In genomic region chr5:33740548-33740947, GRCm38 (mm10) we compare ENCODE assay signal across 25 mouse cellular contexts. TPM values are rescaled to one million over a fixed set of nuclear protein-coding genes. Genes with fewer than 3 reads are reported as not detected.
DNase-seq lines count a peak whose midpoint lies in the region; ATAC-seq and TF ChIP-seq lines count a peak whose summit lies in the region.
"Had no signal": no experiment of that assay in that cellular context is flagged by ENCODE, and none has a peak within 500 bp of the region (broad histone marks: within the 10 kb centered on the region; RNA-seq: fewer than 3 reads in every experiment).

No protein-coding gene starts in this region.

- no peak for DNase-seq in stomach, postnatal 0 days (ENCODE audit: low spot score)
- DNase-seq in liver, embryonic 11.5 days (ENCODE audit: low spot score) = no peak
- DNase-seq in liver, embryonic 14.5 days (ENCODE audit: low read depth in 3 of 3, low spot score in 3 of 3) = peak in 1 of 3 experiments; percentile 22
- no peak for DNase-seq in liver, postnatal 0 days
- no peak for DNase-seq in urinary bladder, postnatal 14 days (ENCODE audit: low spot score)
- DNase-seq in embryo, embryonic 10 days (ENCODE audit: low spot score) = no peak
- no peak for DNase-seq in midbrain, embryonic 14.5 days
- DNase-seq: adrenal gland, adult 2 months; adrenal gland, postnatal 25 days; cerebellum, adult 11-12 months; cerebellum, adult 8-10 months; cerebellum, postnatal 10 days; cerebellum, postnatal 36 days; forebrain, postnatal 0 days; gastrocnemius, adult 2 months; gastrocnemius, postnatal 14 days; heart, adult 11 months; heart, postnatal 36 days had no signal

- no peak overlapping the region for H3K4me2 ChIP-seq in stomach, embryonic 15.5 days
- H3K4me2 ChIP-seq in stomach, postnatal 0 days (replicated peaks; ENCODE audit: low read depth) = no peak overlapping the region
- H3K4me2 ChIP-seq in liver, embryonic 11.5 days = no peak overlapping the region
- no peak overlapping the region for H3K4me2 ChIP-seq in liver, embryonic 14.5 days (ENCODE audit: low read depth)
- no peak overlapping the region for H3K4me2 ChIP-seq in liver, postnatal 0 days (ENCODE audit: low read depth, low read length)
- H3K4me2 ChIP-seq in midbrain, embryonic 14.5 days (ENCODE audit: low read length) = no peak overlapping the region
- H3K4me2 ChIP-seq: heart, embryonic 11.5 days; hindbrain, embryonic 13.5 days had no signal

- H3K27me3 ChIP-seq in stomach, embryonic 15.5 days (replicated peaks) = no peaks in the 10 kb centered on the region
- H3K27me3 ChIP-seq in stomach, postnatal 0 days (ENCODE audit: control insufficient read depth, insufficient read depth, low read length) = no peaks in the 10 kb centered on the region
- no peaks in the 10 kb centered on the region for H3K27me3 ChIP-seq in liver, embryonic 11.5 days (replicated peaks; ENCODE audit: control insufficient read depth, insufficient read depth, low read length)
- no peaks in the 10 kb centered on the region for H3K27me3 ChIP-seq in liver, embryonic 14.5 days (ENCODE audit: control insufficient read depth, insufficient read depth, low read length)
- no peaks in the 10 kb centered on the region for H3K27me3 ChIP-seq in liver, postnatal 0 days (ENCODE audit: insufficient read depth, low read length)
- H3K27me3 ChIP-seq in midbrain, embryonic 14.5 days (ENCODE audit: control insufficient read depth, insufficient read depth, low read length) = no peaks in the 10 kb centered on the region
- H3K27me3 ChIP-seq: hindbrain, embryonic 13.5 days had no signal

- H3K36me3 ChIP-seq in stomach, embryonic 15.5 days = peaks cover 23% of the 10 kb centered on the region
- H3K36me3 ChIP-seq in stomach, postnatal 0 days (ENCODE audit: control insufficient read depth, insufficient read depth, low read length) = peaks cover 18% of the 10 kb centered on the region
- H3K36me3 ChIP-seq in liver, embryonic 11.5 days (ENCODE audit: control insufficient read depth, insufficient read depth, low read length) = peaks cover 18% of the 10 kb centered on the region
- H3K36me3 ChIP-seq in liver, embryonic 14.5 days (replicated peaks; ENCODE audit: control insufficient read depth, insufficient read depth, low read depth) = peaks cover 3% of the 10 kb centered on the region
- H3K36me3 ChIP-seq in liver, postnatal 0 days (replicated peaks; ENCODE audit: insufficient read depth, low read length) = peaks cover 22% of the 10 kb centered on the region
- H3K36me3 ChIP-seq in midbrain, embryonic 14.5 days (ENCODE audit: control insufficient read depth, insufficient read depth, low read length) = peaks cover 55% of the 10 kb centered on the region

- WGBS in stomach, embryonic 15.5 days = 82% methylated on average over 4 of the region's 4 CpGs
- WGBS in stomach, postnatal 0 days = 92% methylated on average over 4 of the region's 4 CpGs
- 80% methylated on average over 4 of the region's 4 CpGs for WGBS in liver, embryonic 11.5 days
- 62% methylated on average over 4 of the region's 4 CpGs for WGBS in liver, embryonic 14.5 days (ENCODE audit: insufficient replicate concordance)
- 56% methylated on average over 4 of the region's 4 CpGs for WGBS in liver, postnatal 0 days (ENCODE audit: insufficient replicate concordance)
- 95% methylated on average over 4 of the region's 4 CpGs for WGBS in midbrain, embryonic 14.5 days

- no peak for TF ChIP-seq EP300 in stomach, postnatal 0 days (optimal IDR thresholded peaks at IDR 0.05)
- no peak for TF ChIP-seq EP300 in liver, embryonic 14.5 days (IDR thresholded peaks at IDR 0.05; ENCODE audit: low read depth)
- no peak for TF ChIP-seq EP300 in liver, postnatal 0 days (IDR thresholded peaks at IDR 0.05; ENCODE audit: low read depth)

- TF ChIP-seq CTCF in stomach, postnatal 0 days (IDR thresholded peaks at IDR 0.05; ENCODE audit: low read depth) = no peak
- TF ChIP-seq CTCF in liver, embryonic 14.5 days (IDR thresholded peaks at IDR 0.05; ENCODE audit: low read depth) = no peak
- no peak for TF ChIP-seq CTCF in liver, postnatal 0 days (IDR thresholded peaks at IDR 0.05; ENCODE audit: low read depth)

- H3K4me1 ChIP-seq in stomach, embryonic 15.5 days = no peaks in the 10 kb centered on the region
- H3K4me1 ChIP-seq in stomach, postnatal 0 days (replicated peaks; ENCODE audit: control insufficient read depth, insufficient read depth) = no peaks in the 10 kb centered on the region
- no peaks in the 10 kb centered on the region for H3K4me1 ChIP-seq in liver, embryonic 11.5 days (replicated peaks; ENCODE audit: control insufficient read depth, insufficient read depth, low read length)
- no peaks in the 10 kb centered on the region for H3K4me1 ChIP-seq in liver, embryonic 14.5 days (replicated peaks; ENCODE audit: control insufficient read depth in 2 of 2, insufficient read depth in 2 of 2, low read length in 1 of 2)
- no peaks in the 10 kb centered on the region; the same call in 1 of the 2 replicates for H3K4me1 ChIP-seq in liver, postnatal 0 days (ENCODE audit: insufficient read depth)
- H3K4me1 ChIP-seq in midbrain, embryonic 14.5 days (ENCODE audit: control insufficient read depth, insufficient read depth, low read length) = no peaks in the 10 kb centered on the region
- H3K4me1 ChIP-seq: forebrain, embryonic 10.5 days; hindbrain, embryonic 10.5 days; hindbrain, embryonic 13.5 days had no signal

- no peak overlapping the region for H3K27ac ChIP-seq in stomach, embryonic 15.5 days
- H3K27ac ChIP-seq in stomach, postnatal 0 days (replicated peaks) = no peak overlapping the region
- H3K27ac ChIP-seq in liver, embryonic 11.5 days (ENCODE audit: low read depth, low read length) = no peak overlapping the region
- H3K27ac ChIP-seq in liver, embryonic 14.5 days = no peak overlapping the region
- no peak overlapping the region for H3K27ac ChIP-seq in liver, postnatal 0 days (ENCODE audit: low read depth)
- no peak overlapping the region for H3K27ac ChIP-seq in midbrain, embryonic 14.5 days (replicated peaks; ENCODE audit: low read depth, low read length)
- H3K27ac ChIP-seq: forebrain, embryonic 10.5 days; gastrocnemius, adult 2 months; hindbrain, embryonic 10.5 days; hindbrain, embryonic 13.5 days had no signal

- no peaks in the 10 kb centered on the region for H3K9me3 ChIP-seq in stomach, embryonic 15.5 days
- H3K9me3 ChIP-seq in stomach, postnatal 0 days (ENCODE audit: control insufficient read depth, low read length) = no peaks in the 10 kb centered on the region
- H3K9me3 ChIP-seq in liver, embryonic 11.5 days (ENCODE audit: control insufficient read depth, low read length) = no peaks in the 10 kb centered on the region
- no peaks in the 10 kb centered on the region for H3K9me3 ChIP-seq in liver, embryonic 14.5 days (ENCODE audit: control insufficient read depth, low read length)
- no peaks in the 10 kb centered on the region for H3K9me3 ChIP-seq in liver, postnatal 0 days (ENCODE audit: low read length)
- H3K9me3 ChIP-seq in midbrain, embryonic 14.5 days (ENCODE audit: control insufficient read depth, low read length) = no peaks in the 10 kb centered on the region
- H3K9me3 ChIP-seq: forebrain, embryonic 10.5 days; hindbrain, embryonic 10.5 days; hindbrain, embryonic 13.5 days had no signal

- H3K4me3 ChIP-seq in stomach, embryonic 15.5 days (replicated peaks) = no peak overlapping the region
- no peak overlapping the region for H3K4me3 ChIP-seq in stomach, postnatal 0 days (ENCODE audit: low read depth, low read length)
- H3K4me3 ChIP-seq in liver, embryonic 11.5 days (ENCODE audit: low read depth, low read length) = no peak overlapping the region
- H3K4me3 ChIP-seq in liver, embryonic 14.5 days (ENCODE audit: insufficient read depth in 1 of 2, low read depth in 2 of 2, low read length in 2 of 2) = no peak overlapping the region
- no peak overlapping the region for H3K4me3 ChIP-seq in liver, postnatal 0 days (ENCODE audit: low read depth, low read length)
- H3K4me3 ChIP-seq in midbrain, embryonic 14.5 days (replicated peaks; ENCODE audit: low read depth, low read length) = no peak overlapping the region
- H3K4me3 ChIP-seq: forebrain, embryonic 10.5 days; gastrocnemius, adult 2 months; hindbrain, embryonic 10.5 days; hindbrain, embryonic 13.5 days had no signal

- H3K9ac ChIP-seq in stomach, embryonic 15.5 days = no peak overlapping the region
- H3K9ac ChIP-seq in stomach, postnatal 0 days (ENCODE audit: low read length) = no peak overlapping the region
- no peak overlapping the region for H3K9ac ChIP-seq in liver, embryonic 11.5 days (ENCODE audit: low read depth, low read length)
- no peak overlapping the region for H3K9ac ChIP-seq in liver, embryonic 14.5 days (replicated peaks)
- no peak overlapping the region for H3K9ac ChIP-seq in liver, postnatal 0 days (replicated peaks)
- no peak overlapping the region for H3K9ac ChIP-seq in midbrain, embryonic 14.5 days (replicated peaks; ENCODE audit: low read length)
- H3K9ac ChIP-seq: forebrain, postnatal 0 days; hindbrain, embryonic 13.5 days had no signal

- peak; percentile 44; the same call in 1 of the 2 replicates for ATAC-seq in stomach, embryonic 15.5 days (ENCODE audit: insufficient read depth, low FRiP score, low read depth)
- ATAC-seq in stomach, postnatal 0 days (ENCODE audit: low FRiP score, low TSS enrichment) = no peak
- peak; percentile 43 for ATAC-seq in liver, embryonic 11.5 days (replicated peaks; ENCODE audit: low FRiP score)
- peak; percentile 74 for ATAC-seq in liver, embryonic 14.5 days (ENCODE audit: insufficient read depth)
- ATAC-seq in liver, postnatal 0 days = peak; percentile 59
- ATAC-seq in midbrain, embryonic 14.5 days (ENCODE audit: low FRiP score, low TSS enrichment) = no peak
- ATAC-seq: CD4-positive, CD25-positive, alpha-beta regulatory T cell, adult 4 months; forebrain, embryonic 14.5 days; forebrain, postnatal 0 days had no signal

RNA-seq across cellular contexts. Expression of gene Fgfr3, which starts 19.1 kb away (rescaled TPM):
- polyA plus RNA-seq in stomach, embryonic 15.5 days (2015; fragmentation: Nextera tagmentation; extraction: Ambion mirVana) = 25.3 and 29.2 TPM in 2 replicates
- polyA plus RNA-seq in stomach, postnatal 0 days (2015; fragmentation: Nextera tagmentation; extraction: Ambion mirVana) = 17.4 and 19.3 TPM in 2 replicates
- polyA plus RNA-seq in liver, embryonic 11.5 days (2014; fragmentation: Nextera tagmentation; extraction: Ambion mirVana) = 7.8 and 8.5 TPM in 2 replicates
- polyA plus RNA-seq in liver, embryonic 14.5 days (2012; rRNA removed) = 3.9 and 4.5 TPM in 2 replicates
- 1.2 and 1.8 TPM in 2 replicates for polyA plus RNA-seq in liver, embryonic 14.5 days (2014; fragmentation: Nextera tagmentation; extraction: Ambion mirVana)
- 1.3 and 1.4 TPM in 2 replicates for polyA plus RNA-seq in liver, postnatal 0 days (2015; fragmentation: Nextera tagmentation; extraction: Ambion mirVana)
- 20.9 and 21.3 TPM in 2 replicates for polyA plus RNA-seq in midbrain, embryonic 14.5 days (2014; fragmentation: Nextera tagmentation; extraction: Ambion mirVana)
- polyA plus RNA-seq: CD4-positive, CD25-positive, alpha-beta regulatory T cell, adult 4 months had no signal

RNA-seq across cellular contexts. Expression of gene Letm1, which starts 42.1 kb away (rescaled TPM):
- 44.3 and 44.7 TPM in 2 replicates for polyA plus RNA-seq in stomach, embryonic 15.5 days (2015; fragmentation: Nextera tagmentation; extraction: Ambion mirVana)
- 39.5 and 42.6 TPM in 2 replicates for polyA plus RNA-seq in stomach, postnatal 0 days (2015; fragmentation: Nextera tagmentation; extraction: Ambion mirVana)
- polyA plus RNA-seq in liver, embryonic 11.5 days (2014; fragmentation: Nextera tagmentation; extraction: Ambion mirVana) = 53.5 and 54.2 TPM in 2 replicates
- polyA plus RNA-seq in liver, embryonic 14.5 days (2012; rRNA removed) = 7.9 TPM in 2 replicates
- 13.4 and 18.4 TPM in 2 replicates for polyA plus RNA-seq in liver, embryonic 14.5 days (2014; fragmentation: Nextera tagmentation; extraction: Ambion mirVana)
- polyA plus RNA-seq in liver, postnatal 0 days (2015; fragmentation: Nextera tagmentation; extraction: Ambion mirVana) = 18.6 and 20.0 TPM in 2 replicates
- 64.4 and 70.3 TPM in 2 replicates for polyA plus RNA-seq in midbrain, embryonic 14.5 days (2014; fragmentation: Nextera tagmentation; extraction: Ambion mirVana)

Comparison
In these comparisons a context has a peak if more than half of its experiments do, and no peak if none do; other contexts are left out.
1. ATAC-seq: peak in stomach, embryonic 15.5 days (single experiment), liver, embryonic 11.5 days (single experiment), liver, embryonic 14.5 days (single experiment) and liver, postnatal 0 days (single experiment); none in stomach, postnatal 0 days (single experiment) and midbrain, embryonic 14.5 days (single experiment).